Mouse (Mus musculus): ENCODE results near the gene Olfr1198.

The Olfr1198 gene

DNA sequence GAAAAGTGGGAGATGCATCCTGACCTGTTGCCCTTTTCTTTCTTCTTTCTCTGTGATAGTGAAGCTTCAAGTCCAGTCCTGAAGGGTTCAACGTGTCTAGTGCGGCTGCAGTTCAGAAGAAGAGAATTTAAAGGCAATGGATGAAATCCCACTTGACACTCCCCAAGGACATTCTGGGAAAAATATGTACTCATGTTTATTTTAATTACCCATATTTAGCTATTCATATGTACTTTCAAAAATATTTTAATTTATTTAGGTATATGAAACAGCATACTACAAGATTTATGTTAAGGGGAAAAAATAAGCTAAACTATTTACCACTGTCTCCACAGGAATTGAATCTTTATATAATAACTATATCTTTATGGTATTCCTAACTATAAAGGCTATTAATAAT lies at the start of gene Olfr1198:
Gene Olfr1198 (minus strand): TSS at position 101 of the 400 bp plus-strand sequence.
- no peak for DNase-seq (ENCODE audit: low read depth, low spot score)

DNA sequence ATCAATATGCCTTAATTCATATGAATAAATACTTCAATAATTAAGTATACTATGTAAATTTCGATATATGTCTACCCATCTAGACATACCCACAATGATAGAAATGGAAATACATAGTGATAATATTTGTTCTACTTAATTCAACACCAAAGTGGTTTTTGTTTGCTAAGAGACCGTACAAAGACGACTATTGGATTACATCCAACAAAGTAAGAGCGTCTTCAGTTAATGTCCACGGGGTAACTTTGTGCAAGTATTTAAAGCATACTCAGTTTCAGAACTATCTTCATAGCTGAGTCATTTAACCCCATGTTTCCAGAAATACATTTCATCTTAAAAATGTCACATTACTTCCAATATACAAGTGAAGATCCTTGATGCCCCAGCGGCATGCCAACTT lies 41.6 kb upstream of the Olfr1198 start, which contains the start of gene Olfr1201:
Gene Olfr1201 (plus strand): TSS at position 301 of the 400 bp plus-strand sequence.
- DNase-seq (ENCODE audit: low read depth, low spot score): no peak

DNA sequence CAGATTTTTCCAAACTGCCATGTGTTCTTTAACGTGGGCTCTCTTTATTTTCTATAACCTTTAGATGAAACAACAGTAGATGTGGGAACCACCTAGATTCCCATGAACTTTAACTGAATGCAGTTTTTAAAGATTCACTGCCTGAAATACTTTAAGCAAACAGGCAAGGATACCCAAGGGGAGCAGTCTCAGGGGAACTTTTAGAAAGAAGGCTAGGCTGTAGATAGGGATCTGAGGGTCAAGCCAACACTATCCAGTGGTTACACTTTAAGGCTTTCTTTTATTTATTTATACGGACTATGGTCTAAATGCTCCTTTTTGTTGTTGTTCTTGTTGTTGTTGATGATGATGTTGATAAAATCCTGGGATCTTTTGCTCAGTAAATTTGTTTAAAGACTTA lies 19.2 kb upstream of the Olfr1198 start, which contains the start of gene Olfr1200:
Gene Olfr1200 (minus strand): TSS at position 101 of the 400 bp plus-strand sequence.
- DNase-seq (ENCODE audit: low read depth, low spot score): no peak

DNA sequence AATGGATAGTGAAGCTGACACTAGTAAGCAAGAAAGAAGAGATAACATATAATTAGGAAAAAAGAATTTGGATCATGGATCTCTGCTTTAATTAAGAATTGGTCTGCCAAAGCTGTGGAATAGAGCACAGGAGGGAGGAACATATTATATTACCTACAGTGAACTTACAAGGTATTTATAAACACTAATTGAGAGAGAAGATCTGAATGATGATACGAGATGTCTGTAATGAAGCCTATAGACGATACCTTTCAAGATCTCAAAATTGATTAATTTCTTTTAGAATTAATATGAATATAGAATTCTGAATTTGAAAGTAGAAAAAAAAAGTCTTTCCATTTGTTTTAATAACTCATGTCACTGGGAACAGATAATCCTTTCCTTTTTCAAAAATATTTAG lies 9.2 kb upstream of the Olfr1198 start, which contains the start of gene Olfr1199:
Gene Olfr1199 (minus strand): TSS at position 101 of the 400 bp plus-strand sequence.
- no peak for DNase-seq (ENCODE audit: low read depth, low spot score)

DNA sequence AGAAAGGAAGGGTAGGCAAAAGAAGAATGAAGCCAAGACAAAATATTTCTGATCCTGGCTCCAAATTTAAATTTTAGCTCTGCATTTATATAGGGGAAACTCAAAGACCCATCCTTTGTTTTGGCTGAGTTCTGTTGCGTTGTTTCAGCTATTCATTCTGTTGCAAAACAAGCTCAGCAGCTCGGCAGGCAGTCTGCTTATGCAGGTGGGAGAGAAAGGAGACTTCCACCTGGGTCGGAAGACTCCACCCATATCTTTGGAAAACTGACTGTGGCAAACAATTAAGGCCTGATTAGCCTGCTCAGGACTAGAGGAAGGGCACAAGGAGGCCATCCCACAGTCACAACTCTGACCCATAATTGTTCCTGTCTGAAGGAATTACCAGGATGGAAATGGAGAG lies 7.8 kb downstream of the Olfr1198 start:
- no peak for DNase-seq (ENCODE audit: low read depth, low spot score)

DNA sequence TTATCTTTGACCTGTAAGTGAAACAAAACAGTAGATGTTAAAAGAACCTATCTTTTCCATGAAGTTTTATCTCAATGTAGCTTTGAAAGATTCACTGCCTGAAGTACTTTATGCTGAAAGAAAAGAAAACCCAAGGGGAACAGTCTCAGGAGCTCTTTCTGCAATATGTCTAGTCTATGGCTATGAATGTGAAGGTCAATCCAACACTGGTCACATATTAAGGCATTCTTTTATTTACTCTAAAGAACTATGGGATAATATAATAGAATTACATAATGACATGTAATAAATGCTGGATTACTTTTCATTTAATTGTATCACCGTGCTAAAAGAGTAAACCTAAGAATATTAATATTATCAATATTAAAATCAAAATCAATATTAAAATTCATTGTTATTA lies 18.9 kb downstream of the Olfr1198 start, which contains the start of gene Olfr1197:
Gene Olfr1197 (minus strand): TSS at position 101 of the 400 bp plus-strand sequence.
- no peak for DNase-seq (ENCODE audit: low read depth, low spot score)

DNA sequence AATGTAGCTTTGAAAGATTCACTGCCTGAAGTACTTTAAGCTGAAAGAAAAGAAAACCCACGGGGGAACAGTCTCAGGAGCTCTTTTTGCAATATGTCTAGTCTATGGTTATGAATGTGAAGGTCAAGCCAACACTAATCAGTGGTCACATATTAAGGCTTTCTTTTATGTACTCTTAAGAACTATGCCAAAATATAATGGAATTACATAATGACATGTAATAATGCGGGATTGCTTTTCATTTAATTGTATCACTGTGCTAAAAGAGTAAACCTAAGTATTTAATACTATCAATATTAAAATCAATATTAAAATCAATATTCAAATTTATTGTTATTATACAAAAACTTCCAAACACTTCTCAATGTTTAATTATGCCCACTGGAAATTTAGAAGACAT lies 46.7 kb downstream of the Olfr1198 start, which contains the start of gene Olfr1196:
Gene Olfr1196 (minus strand): TSS at position 101 of the 400 bp plus-strand sequence.
- no peak for DNase-seq (ENCODE audit: low read depth, low spot score)

All from forelimb bud, embryonic 11.5 days (tissue).